Mouse (Mus musculus): Measurements from ENCODE around the gene Gm13271.
"Not testable (repeated sequence)": the region's sequence is repeated elsewhere in the genome, so short reads cannot be mapped to it uniquely, and the experiment has no call there.

The Gm13271 gene

DNA sequence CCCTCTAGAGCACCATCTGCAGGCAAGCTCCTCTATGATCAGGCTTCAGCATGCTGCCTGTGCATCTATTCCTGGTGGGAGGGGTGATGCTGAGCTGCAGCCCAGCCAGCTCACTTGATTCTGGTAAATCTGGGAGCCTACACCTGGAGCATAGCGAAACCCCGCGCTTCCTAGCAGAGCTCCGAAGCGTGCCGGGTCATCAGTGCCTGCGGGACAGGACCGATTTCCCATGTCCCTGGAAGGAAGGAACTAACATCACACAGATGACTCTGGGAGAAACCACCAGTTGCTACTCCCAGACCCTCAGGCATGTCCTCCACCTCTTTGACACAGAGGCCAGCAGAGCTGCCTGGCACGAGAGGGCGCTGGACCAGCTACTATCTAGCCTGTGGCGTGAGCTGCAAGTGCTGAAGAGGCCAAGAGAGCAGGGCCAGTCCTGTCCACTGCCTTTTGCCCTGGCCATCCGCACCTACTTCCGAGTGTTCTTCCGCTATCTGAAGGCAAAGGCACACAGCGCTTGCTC, at the start of gene Gm13271:
Gene Gm13271, plus strand, starts transcription at position 51 of the 523 bp plus-strand sequence.
- in situ Hi-C loops (cut with MboI, MseI), result loop anchor here (5.0 kb wide), 1 partner anchor 32 kb away; the partner anchor contains the start of genes Gm13276 and Gm13277

DNA sequence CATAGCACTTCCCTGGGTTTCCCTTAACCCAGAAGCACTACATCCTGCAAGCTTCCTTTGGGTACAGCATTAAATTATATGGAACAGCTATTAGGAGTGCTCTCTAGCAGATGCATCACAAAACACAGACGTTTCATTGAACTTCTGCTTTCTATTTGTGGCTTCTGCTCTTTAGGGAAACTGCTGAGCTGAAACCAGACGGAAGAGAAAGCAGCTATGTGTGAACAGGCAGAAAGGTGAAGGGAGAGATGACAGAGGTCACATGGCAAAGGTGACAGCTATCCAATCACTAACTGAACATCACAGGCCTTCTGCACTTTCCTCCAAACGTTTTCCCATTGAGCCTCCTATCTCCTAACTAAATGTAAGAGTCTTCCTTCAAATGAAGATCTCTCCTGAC, 48.7 kb upstream of the Gm13271 start:
- in situ Hi-C loops (cut with MboI, MseI), result no loop called here

DNA sequence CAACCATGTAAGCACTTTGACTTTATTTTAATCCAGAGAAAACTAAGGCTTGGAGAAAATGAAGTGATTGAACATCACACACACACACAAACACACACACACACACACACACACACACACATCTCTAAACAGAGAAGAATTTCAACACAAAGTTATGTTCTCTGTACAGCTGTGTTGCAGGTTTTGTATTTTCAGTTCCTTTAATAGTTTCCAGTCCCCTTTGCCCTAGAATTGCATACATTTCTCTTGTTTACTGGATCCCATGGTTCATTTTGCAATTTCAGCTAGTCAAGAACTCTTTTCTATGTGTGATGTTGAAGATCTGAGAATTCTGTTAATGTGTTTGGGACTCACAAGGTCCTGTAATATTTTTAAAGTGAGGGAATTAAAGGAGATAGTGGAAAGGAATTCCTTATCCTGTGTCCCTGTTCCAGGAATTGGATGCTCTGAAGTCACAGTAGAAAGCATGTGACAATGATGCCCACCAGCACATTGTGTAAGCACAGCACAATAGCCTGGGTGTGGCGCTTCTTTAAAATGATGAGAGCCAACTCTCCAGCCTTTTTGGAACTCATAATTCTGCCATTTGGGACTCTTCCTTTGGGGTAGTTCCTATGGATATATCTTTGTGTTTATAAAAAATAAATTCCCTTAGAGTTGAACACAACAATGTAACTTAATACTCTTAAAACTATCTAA, 47.4 kb upstream of the Gm13271 start:
- in situ Hi-C loops (cut with MboI, MseI), result no loop called here

DNA sequence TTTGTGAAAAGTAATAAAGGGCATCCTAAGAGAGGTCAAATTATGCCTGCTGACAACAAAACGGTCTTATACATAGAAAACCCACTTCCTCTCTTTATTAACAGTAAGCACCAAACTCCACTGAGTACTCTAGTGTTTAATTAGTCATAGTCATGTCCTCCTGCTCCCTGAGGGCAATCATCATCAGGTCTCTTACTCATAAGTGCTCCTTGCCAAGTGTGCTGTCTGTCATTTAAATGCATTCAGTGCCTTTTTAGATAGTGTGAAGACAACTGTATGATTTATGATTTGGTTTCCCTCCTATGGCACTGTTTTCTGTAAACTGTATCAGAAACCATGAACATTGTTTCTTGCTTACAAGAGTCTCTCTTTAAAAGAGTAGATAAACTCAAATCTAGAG, 40.4 kb upstream of the Gm13271 start:
- in situ Hi-C loops (cut with MboI, MseI), result no loop called here

DNA sequence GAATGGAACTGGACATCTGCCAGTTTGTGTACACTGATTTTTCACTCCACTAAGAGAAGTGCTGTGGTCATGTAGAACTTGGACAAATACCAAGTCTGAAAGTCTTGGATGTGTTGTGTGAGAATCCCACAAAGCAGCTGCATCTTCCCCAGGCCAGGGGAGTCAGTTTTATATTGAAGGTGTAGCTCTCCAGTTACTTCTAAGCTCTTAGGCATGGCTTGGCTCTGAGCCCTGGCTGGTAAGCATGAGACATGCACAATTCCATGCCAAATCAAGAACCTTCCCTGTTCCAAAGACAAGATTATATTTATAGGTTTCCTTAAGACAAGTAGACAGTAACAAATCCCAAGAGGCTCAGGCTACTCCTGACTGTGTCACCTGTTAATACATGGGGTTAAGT, 39.6 kb upstream of the Gm13271 start:
- in situ Hi-C loops (cut with MboI, MseI), result no loop called here

DNA sequence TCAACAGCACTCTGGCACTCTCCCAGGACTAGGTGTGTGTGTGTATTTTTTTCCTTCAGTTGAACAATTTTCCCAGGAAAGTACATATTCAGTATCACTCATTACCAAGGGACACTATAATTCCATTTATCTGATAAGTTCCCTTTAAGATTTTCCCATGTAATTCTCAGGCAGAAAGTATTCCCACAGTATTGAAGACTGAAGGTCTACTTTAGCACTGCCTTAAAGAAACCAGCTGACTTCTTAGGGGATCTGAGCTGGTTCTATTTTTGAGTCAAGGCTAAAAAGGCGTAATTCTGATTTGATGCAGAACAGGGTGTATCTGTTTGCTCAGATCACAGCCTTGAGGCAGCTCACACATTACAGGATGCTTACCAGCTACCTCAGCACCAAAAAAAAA, 36.0 kb upstream of the Gm13271 start:
- in situ Hi-C loops (cut with MboI, MseI), result no loop called here

DNA sequence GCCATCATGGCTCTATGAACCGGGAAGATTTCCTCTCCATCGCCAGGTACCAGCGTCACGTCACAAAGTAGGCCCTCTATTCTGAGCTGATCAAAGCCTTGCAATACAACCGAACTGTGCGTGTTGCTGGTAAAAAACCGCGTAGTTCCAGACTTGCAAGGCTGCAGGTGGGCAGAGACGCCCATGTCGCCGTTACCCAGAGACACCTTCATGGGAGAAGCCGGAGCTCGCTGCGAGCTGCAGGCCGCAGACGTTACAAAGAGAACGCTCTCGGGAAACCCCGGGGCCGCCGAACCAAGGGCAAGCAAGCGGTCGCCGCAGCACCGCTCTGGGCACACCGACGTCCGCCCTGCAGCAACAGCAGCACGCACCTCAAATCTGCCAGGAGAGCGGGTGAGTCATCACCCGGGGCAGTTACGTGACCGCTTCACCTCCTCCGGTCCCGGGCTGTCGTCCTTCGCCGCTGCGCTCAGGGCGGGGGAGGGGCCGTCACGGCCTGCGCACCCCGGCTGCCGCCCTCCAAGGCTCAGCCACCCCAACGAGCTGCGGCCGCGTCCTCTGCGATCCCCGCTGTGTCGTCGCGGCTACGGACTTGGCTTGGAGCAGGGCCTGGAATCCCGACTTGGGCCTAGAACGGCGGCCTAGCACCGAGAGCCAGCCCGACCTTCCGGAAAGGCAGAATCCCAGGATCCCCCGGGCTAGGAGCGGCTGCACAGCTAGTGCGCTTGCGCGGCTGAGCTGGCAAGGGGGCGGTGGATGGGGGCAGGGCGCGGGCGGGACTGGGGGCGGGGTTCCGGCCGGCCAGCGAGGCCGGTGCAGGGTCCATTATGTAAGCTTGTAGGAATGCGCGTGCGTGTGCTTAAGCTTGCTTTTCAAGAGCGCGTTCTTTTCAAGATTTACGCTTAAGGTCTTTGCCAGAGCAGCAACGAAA, 32.6 kb upstream of the Gm13271 start, which contains the start of the genes Gm26566 and Klhl9:
Gene Gm26566, plus strand, starts transcription at position 15 of the 931 bp plus-strand sequence.
Gene Klhl9, minus strand, starts transcription at position 675 of the 931 bp plus-strand sequence.
- in situ Hi-C loops (cut with MboI, MseI), result loop anchor here (5.0 kb wide), 1 partner anchor 80 kb away; the partner anchor contains the start of gene Ifna13

DNA sequence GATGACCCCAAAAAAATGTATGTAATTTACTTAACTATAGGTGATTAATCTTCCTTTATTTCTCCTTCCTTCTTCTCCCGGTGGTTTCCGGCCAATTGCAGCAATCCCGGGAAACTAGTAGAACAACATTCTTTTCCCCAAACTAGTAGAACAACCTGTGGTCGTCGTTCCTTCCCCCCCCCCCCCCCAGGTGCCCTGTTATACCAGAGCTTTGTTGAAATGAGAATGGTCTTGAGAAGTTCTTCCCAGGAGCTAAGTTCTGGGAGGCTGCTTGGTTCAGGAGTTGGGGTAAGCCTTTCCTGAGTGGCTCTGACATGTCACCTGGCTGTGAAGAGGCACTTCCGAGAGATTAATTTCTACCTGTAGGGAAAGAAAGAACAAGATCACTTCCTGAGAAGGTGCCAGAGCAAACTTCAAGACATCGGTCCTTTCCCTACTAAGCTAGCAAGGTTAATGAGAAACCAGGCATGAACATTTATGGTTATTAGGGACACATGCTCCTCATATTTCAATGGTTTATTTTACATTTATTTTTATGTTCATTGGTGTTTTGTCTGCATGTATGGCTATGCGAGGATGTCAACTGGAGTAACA, 31.1 kb upstream of the Gm13271 start:
- in situ Hi-C loops (cut with MboI, MseI), result loop anchor here (5.0 kb wide), 1 partner anchor 81 kb away; the partner anchor contains the start of gene Ifna13

DNA sequence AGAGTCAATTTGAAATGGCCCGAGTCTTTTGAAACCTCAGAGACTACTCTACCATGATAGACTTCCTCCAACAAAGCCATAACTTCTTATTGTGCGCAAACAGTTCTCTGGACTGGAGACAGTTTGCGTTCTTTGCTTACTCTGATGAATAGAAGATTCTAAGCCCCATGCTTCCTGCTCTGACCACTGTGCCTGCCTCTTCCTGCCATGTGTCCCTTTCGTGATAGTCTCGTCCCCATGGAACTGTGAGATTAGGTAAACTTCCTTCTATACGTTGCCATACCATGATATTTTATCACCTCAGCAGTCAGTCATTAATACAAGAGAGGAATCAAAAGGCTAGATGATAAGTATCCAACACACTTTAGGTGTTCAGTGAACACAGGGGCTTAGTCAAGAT, 27.9 kb upstream of the Gm13271 start:
- in situ Hi-C loops (cut with MboI, MseI), result no loop called here

DNA sequence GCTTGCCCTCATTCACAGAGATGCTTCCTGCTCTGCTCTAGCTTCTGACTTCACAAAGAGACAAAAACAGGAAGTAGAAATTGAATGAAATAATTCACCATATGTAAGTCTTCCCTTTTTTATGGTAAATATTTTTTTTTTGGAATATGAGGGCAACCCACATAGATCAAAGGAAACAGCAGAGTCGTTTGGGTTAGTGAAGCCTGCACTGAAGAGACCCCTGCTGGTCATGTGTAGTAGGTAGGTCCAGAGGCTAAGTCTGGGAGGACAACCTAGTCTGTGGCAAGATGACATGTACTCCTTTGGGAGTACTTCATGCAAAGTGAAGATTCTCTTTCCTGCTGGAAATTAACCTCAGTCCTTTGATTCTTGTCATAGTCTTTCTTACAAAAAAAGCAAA, 27.3 kb upstream of the Gm13271 start:
- in situ Hi-C loops (cut with MboI, MseI), result no loop called here

DNA sequence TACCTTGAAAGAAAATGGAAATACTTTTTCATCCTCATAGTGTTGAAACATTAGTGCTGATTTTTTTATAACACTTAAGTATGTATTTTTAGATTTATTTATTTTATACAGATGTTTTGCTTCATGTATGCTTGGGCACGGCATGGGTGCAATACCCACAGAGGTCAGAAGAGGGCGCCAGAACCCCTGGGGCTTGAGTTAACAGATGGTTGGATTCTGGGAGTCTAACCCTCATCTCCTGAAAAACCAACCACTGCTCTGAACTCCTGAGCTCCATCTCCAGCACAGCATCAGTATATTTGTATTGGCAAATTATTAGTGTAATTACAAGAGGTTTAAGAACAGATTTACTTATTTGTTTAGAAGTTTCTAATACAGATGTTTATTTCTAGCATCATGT, 16.2 kb upstream of the Gm13271 start:
- in situ Hi-C loops (cut with MboI, MseI), result no loop called here

DNA sequence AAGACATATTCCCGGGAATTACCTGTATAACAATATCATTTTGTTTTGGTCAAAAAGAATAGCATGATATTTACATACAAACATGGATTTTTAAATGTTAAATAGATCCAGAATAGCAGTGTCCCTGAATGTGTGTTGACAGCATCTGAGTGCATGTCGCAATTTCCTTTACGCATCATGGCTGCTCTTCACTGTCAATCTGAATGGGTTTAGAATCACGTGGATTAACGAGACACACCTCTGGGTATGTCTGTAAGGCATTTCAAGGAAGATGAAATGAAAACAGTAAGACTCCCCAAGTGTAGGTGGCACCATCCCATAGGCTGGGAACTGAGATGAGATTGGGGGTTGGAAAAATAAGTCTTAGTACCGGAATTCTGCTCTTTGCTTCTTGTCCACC, 15.6 kb upstream of the Gm13271 start:
- in situ Hi-C loops (cut with MboI, MseI), result no loop called here

DNA sequence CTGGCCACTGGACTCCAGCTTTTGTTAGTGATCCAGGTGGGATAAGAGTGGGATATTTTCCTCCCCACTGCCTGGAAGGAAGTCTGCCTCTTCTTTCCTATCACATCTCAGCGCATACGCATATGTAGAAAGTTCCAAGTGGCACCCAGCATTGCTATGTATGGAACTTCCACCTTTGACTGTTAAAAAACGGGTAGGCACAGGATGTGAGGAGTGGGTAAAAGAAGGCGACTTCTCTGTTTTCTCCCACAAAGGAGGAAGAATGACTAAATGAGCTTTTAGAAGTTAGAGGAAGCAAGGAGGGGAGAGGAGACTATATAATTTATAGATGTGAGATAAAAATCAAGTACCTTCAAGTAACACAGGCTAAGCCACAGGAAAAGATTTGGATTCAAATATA, 13.2 kb upstream of the Gm13271 start:
- in situ Hi-C loops (cut with MboI, MseI), result no loop called here

DNA sequence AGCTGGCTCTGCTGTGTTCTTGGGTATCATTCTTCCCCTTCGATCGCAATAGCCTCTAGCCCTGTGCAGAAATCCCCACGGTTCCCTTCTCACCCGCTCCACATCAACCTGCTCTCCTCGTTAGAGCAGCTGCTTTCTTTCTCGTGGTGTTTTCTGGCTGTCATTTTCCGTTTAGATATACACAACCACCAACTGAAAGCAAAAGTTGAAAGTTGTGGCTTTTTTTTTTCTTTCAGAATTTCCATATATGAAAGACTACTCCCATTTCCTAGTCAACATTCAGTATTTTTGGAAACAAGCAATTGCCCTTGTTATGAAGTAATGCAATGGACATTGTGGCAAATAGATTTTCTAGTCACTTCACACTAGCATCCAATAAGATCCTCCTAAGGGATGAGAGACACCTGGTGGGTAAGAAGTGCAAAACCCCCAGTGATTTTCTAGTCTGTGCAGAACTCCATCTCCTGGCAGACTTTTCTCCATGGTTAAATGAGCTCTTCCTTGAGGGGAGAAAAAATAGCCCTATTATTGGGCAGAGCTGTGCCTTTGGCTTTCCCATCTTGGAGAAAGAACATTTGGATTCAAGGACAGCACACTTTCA, 11.8 kb upstream of the Gm13271 start:
- in situ Hi-C loops (cut with MboI, MseI), result no loop called here

DNA sequence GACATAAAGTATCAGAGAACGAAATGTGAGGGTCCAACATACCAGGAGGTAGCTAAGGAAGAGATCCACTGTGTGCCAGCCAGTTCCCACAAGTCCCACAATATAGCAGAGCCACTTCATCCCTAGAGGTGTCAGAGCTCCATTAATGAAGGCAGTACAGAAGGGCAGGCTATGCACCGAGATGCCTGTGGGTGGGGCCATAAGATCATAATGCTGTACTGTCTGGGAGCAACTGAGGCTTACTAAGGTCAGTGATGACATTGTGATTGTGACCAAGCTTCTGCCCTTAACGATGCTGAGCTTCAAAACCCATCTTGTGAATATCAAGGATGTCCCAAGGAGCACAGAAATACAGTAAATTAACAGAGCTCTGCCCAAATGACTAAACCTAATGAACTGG, 10.5 kb upstream of the Gm13271 start:
- in situ Hi-C loops (cut with MboI, MseI), result no loop called here

DNA sequence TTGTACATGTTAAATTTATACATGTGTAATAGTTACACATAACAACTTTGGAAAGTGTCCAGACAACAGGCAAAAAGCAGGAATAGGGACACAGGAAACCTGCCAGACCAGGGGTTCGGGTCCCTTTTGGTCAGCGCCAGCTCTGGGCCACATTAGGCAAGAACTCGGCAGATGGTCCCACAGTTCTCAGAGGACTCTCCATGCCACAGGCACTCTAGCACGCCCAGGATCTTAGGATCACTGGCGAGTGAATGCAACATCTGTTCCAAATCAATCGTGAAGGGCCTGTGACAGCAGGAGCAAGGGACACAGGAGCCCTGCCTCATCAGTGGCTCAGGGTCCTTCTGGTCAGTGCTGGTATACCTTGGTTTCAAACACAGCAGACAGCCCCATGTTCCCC, 4.7 kb upstream of the Gm13271 start:
- in situ Hi-C loops (cut with MboI, MseI), result loop anchor here (5.0 kb wide), 1 partner anchor 37 kb away; the partner anchor contains the start of genes Gm13276 and Gm13277

DNA sequence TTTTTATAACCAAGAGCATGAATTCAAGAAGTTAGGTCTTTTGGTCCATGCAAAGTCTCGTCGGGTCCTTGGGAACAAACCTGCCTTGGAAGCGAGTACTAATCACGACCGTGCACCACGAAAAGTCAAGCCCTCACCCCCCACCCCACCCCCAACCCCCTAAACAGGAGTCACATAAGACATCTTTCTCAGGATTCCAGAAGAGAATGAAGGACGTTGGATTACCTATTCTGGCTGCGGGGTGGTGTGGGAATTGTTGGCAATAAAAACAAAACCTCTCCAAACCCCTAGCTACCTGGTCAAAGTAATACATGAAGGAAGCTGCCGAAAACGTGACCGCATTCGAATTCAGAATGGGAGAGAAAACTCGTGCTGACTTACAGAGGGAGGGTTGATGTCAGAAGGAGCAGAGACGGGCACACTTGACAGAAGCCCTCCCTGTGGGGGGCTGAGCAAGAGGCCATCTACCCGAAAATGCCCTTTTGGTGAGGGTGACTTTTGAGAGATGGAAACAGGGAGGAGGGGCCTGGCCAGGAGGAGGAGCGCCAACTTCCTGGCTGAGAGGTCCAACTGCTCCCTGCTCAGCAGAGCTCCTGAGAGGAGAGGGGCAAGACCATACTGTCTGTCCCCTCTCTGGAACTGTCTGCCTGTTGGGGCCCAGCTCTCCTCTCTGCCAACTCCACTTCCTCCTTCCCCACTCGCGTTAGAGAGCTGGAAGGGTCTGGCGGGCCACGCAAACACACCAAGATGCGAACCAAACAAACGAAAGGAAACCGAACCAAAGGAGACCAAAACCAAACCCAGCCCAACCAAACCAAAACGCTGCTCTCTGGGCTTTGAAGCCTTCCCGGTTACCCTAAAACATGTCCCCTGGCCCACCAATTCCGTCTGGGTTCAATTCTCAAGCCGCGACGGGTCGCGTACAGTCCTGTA, 2.2 kb downstream of the Gm13271 start:
- in situ Hi-C loops (cut with MboI, MseI), result not testable (repeated sequence)

DNA sequence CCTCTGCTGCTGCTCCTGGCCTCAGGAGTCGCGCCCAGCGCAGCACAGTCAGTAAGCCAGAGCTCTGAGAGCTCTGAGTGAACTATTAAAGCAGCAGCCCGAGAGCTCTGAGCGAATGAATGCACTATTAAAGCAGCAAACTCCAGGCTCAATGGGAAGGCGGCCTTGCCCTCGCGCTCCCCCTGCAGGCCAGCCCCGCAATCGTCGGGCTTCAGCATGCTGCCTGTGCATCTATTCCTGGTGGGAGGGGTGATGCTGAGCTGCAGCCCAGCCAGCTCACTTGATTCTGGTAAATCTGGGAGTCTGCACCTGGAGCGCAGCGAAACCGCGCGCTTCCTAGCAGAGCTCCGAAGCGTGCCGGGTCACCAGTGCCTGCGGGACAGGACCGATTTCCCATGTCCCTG, 3.0 kb downstream of the Gm13271 start:
- in situ Hi-C loops (cut with MboI, MseI), result not testable (repeated sequence)

DNA sequence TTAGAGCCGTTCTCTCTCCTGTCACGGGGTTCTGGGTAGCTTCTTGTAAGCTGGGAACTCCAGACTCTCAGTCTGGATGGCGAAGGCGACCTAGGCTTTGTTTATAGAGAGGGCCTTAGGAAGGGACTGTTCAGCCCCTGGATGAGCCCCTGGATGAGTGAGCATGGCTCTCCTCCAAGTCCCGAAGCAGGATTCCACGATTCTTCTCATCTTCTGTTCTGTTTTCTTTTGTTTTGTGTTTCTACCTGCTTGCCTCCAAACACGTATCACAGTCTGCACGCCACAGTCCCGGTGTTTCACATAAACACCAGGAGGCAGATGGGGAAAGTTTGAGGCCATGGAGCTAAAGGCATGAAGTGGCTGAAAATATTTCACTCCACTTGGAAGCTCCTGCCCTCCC, 4.1 kb downstream of the Gm13271 start:
- in situ Hi-C loops (cut with MboI, MseI), result not testable (repeated sequence)

DNA sequence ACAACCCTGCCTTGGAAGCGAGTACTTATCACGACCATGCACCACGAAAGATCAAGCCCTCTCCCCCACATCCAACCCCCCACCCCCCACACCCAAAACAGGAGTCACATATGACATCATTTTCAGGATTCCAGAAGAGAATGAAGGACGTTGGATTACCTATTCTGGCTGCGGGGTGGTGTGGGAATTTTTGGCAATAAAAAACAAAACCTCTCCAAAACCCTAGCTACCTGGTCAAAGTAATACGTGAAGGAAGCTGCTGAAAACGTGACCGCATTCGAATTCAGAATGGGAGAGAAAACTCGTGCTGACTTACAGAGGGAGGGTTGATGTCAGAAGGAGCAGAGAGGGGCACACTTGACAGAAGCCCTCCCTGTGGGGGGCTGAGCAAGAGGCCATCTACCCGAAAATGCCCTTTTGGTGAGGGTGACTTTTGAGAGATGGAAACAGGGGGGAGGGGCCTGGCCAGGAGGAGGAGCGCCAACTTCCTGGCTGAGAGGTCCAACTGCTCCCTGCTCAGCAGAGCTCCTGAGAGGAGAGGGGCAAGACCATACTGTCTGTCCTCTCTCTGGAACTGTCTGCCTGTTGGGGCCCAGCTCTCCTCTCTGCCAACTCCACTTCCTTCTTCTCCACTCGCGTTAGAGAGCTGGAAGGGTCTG, 5.1 kb downstream of the Gm13271 start, which contains the start of gene Gm13283:
Gene Gm13283, plus strand, starts transcription at position 510 of the 659 bp plus-strand sequence.
- in situ Hi-C loops (cut with MboI, MseI), result not testable (repeated sequence)

Measured in T-helper 2 cell (primary cell).